ENCODE assay signal across 8 mouse cellular contexts in genomic region chr5:24100106-24100809, GRCm38 (mm10). TPM values are rescaled to one million over a fixed set of nuclear protein-coding genes. Genes with fewer than 3 reads are reported as not detected.
A peak's percentile ranks its signal among the peaks of the same experiment; 100 is the strongest.
DNase-seq lines count a peak whose midpoint lies in the region; ATAC-seq and TF ChIP-seq lines count a peak whose summit lies in the region.

Klhl7 (plus strand) TSS chr5:24100605.

- H3ac ChIP-seq in C2C12 (ENCODE audit: control insufficient read depth, insufficient read length, low read depth) = peak within 1 kb of the TSS; percentile 83

- peaks cover 21% of the 10 kb centered on the region for H3K79me2 ChIP-seq in C2C12 (ENCODE audit: control insufficient read depth, insufficient read depth)

- 1% methylated on average over 47 of the region's 47 CpGs for WGBS in heart, embryonic 11.5 days (ENCODE audit: insufficient replicate concordance)
- 2% methylated on average over 46 of the region's 47 CpGs for WGBS in kidney, embryonic 16.5 days
- WGBS in liver, embryonic 12.5 days (ENCODE audit: insufficient replicate concordance) = 2% methylated on average over 46 of the region's 47 CpGs
- 2% methylated on average over 47 of the region's 47 CpGs for WGBS in stomach, embryonic 15.5 days

- H3K9ac ChIP-seq in heart, embryonic 11.5 days (ENCODE audit: low read depth, low read length) = peak within 1 kb of the TSS; percentile 93
- peak within 1 kb of the TSS; percentile 86 for H3K9ac ChIP-seq in kidney, embryonic 16.5 days (replicated peaks; ENCODE audit: low read length)
- H3K9ac ChIP-seq in liver, embryonic 12.5 days = peak within 1 kb of the TSS; percentile 99
- H3K9ac ChIP-seq in stomach, embryonic 15.5 days = peak within 1 kb of the TSS; percentile 59

- no peak for TF ChIP-seq CTCF in C2C12 (IDR thresholded peaks at IDR 0.05; ENCODE audit: control insufficient read depth, insufficient read depth, insufficient read length)

- ATAC-seq in erythroblast, adult 5-6 weeks (replicated peaks; ENCODE audit: low FRiP score, poor library complexity, severe bottlenecking) = peak; percentile 80
- ATAC-seq in heart, embryonic 11.5 days (replicated peaks; ENCODE audit: insufficient number of reproducible peaks, low FRiP score, low TSS enrichment) = peak; percentile 95
- peak; percentile 97 for ATAC-seq in kidney, embryonic 16.5 days (ENCODE audit: low FRiP score, low TSS enrichment)
- peak; percentile 88 for ATAC-seq in liver, embryonic 12.5 days
- ATAC-seq in stomach, embryonic 15.5 days (ENCODE audit: insufficient read depth, low FRiP score, low read depth) = peak; percentile 95

- peaks cover 2% of the 10 kb centered on the region for H3K79me3 ChIP-seq in C2C12 (ENCODE audit: low read depth)

- peak within 1 kb of the TSS; percentile 72 for H3K4me2 ChIP-seq in heart, embryonic 11.5 days
- peak within 1 kb of the TSS; percentile 81 for H3K4me2 ChIP-seq in kidney, embryonic 16.5 days (replicated peaks; ENCODE audit: low read depth, low read length)
- H3K4me2 ChIP-seq in liver, embryonic 12.5 days = peak within 1 kb of the TSS; percentile 84
- peak within 1 kb of the TSS; percentile 66 for H3K4me2 ChIP-seq in stomach, embryonic 15.5 days

- H3K27ac ChIP-seq in heart, embryonic 11.5 days (ENCODE audit: low read depth, low read length) = peak within 1 kb of the TSS; percentile 78
- peak within 1 kb of the TSS; percentile 85 for H3K27ac ChIP-seq in kidney, embryonic 16.5 days (ENCODE audit: low read length)
- H3K27ac ChIP-seq in liver, embryonic 12.5 days = peak within 1 kb of the TSS; percentile 99
- H3K27ac ChIP-seq in stomach, embryonic 15.5 days = peak within 1 kb of the TSS; percentile 91

- H3K27me3 ChIP-seq in C2C12 (ENCODE audit: control insufficient read depth, insufficient read depth, insufficient read length) = no peaks in the 10 kb centered on the region
- no peaks in the 10 kb centered on the region for H3K27me3 ChIP-seq in heart, embryonic 11.5 days (ENCODE audit: control insufficient read depth, insufficient read depth, low read length)
- no peaks in the 10 kb centered on the region for H3K27me3 ChIP-seq in kidney, embryonic 16.5 days (ENCODE audit: insufficient read depth, low read length)
- peaks cover 4% of the 10 kb centered on the region for H3K27me3 ChIP-seq in liver, embryonic 12.5 days (replicated peaks)
- no peaks in the 10 kb centered on the region for H3K27me3 ChIP-seq in stomach, embryonic 15.5 days (replicated peaks)

- no peaks in the 10 kb centered on the region; the same call in 1 of the 2 replicates for H3K4me1 ChIP-seq in heart, embryonic 11.5 days (ENCODE audit: control insufficient read depth, insufficient read depth, low read length)
- H3K4me1 ChIP-seq in kidney, embryonic 16.5 days (ENCODE audit: insufficient read depth, low read length) = peaks cover 10% of the 10 kb centered on the region; the same call in 1 of the 2 replicates
- peaks cover 26% of the 10 kb centered on the region for H3K4me1 ChIP-seq in liver, embryonic 12.5 days
- H3K4me1 ChIP-seq in stomach, embryonic 15.5 days = no peaks in the 10 kb centered on the region

- peak; percentile 97 for DNase-seq in brain, adult 2 months (ENCODE audit: low read depth, low spot score)
- peak; percentile 63 to 76 for DNase-seq in natural killer cell, adult 2 months (ENCODE audit: low spot score in 2 of 2)

- H3K36me3 ChIP-seq in C2C12 (ENCODE audit: control insufficient read depth, insufficient read depth) = no peaks in the 10 kb centered on the region
- H3K36me3 ChIP-seq in heart, embryonic 11.5 days (ENCODE audit: control insufficient read depth, insufficient read depth, low read length) = no peaks in the 10 kb centered on the region
- no peaks in the 10 kb centered on the region for H3K36me3 ChIP-seq in kidney, embryonic 16.5 days (ENCODE audit: insufficient read depth, low read length)
- 0 out of 2 replicates have a peak, but pooled peaks cover 7% of the 10 kb centered on the region for H3K36me3 ChIP-seq in liver, embryonic 12.5 days
- H3K36me3 ChIP-seq in stomach, embryonic 15.5 days = no peaks in the 10 kb centered on the region

- H3K9me3 ChIP-seq in heart, embryonic 11.5 days (replicated peaks; ENCODE audit: control insufficient read depth, low read length) = no peaks in the 10 kb centered on the region
- H3K9me3 ChIP-seq in kidney, embryonic 16.5 days (ENCODE audit: low read length) = no peaks in the 10 kb centered on the region
- no peaks in the 10 kb centered on the region for H3K9me3 ChIP-seq in liver, embryonic 12.5 days (replicated peaks)
- H3K9me3 ChIP-seq in stomach, embryonic 15.5 days = no peaks in the 10 kb centered on the region

- H3K4me3 ChIP-seq in C2C12 (ENCODE audit: insufficient read depth, poor library complexity, severe bottlenecking) = peak within 1 kb of the TSS; percentile 48
- H3K4me3 ChIP-seq in heart, embryonic 11.5 days (ENCODE audit: low read depth, low read length) = peak within 1 kb of the TSS; percentile 83
- H3K4me3 ChIP-seq in kidney, embryonic 16.5 days (ENCODE audit: low read length) = peak within 1 kb of the TSS; percentile 86
- H3K4me3 ChIP-seq in liver, embryonic 12.5 days = peak within 1 kb of the TSS; percentile 90
- H3K4me3 ChIP-seq in stomach, embryonic 15.5 days (replicated peaks) = peak within 1 kb of the TSS; percentile 62

TF ChIP-seq in C2C12, 6 proteins besides CTCF, POLR2A, EP300 and RAD21:
- TF ChIP-seq CEBPB (IDR thresholded peaks at IDR 0.05; ENCODE audit: low read depth) (no peak), MYOD1 (IDR thresholded peaks at IDR 0.05; ENCODE audit: control insufficient read depth, insufficient read length, low read depth) (no peak), USF1 (IDR thresholded peaks at IDR 0.05; ENCODE audit: low read depth) (no peak), MYOG (IDR thresholded peaks at IDR 0.05; ENCODE audit: control insufficient read depth, extremely low read depth, insufficient read length) (no peak), MAX (IDR thresholded peaks at IDR 0.05) (no peak), FOSL1 (IDR thresholded peaks at IDR 0.05; ENCODE audit: insufficient read depth, low read length, poor library complexity, severe bottlenecking) (no peak)
TF ChIP-seq in C2C12: peak in this region for 0.

RNA-seq across cellular contexts. Expression of gene Klhl7, which starts in this region (rescaled TPM):
- 3.6 TPM for polyA plus RNA-seq in C2C12 (2012; fragmentation: generic; extraction: Trizol)
- total RNA-seq in erythroblast, adult 5-6 weeks (2015; ENCODE audit: low replicate concordance) = 129 and 174 TPM in 2 replicates
- total RNA-seq in erythroblast, adult 5-6 weeks (2017; ENCODE audit: low replicate concordance) = 149 and 157 TPM in 2 replicates
- polyA plus RNA-seq in heart, embryonic 11.5 days (2014; fragmentation: Nextera tagmentation; extraction: Ambion mirVana) = 39.0 and 50.4 TPM in 2 replicates
- 44.4 and 46.0 TPM in 2 replicates for polyA plus RNA-seq in kidney, embryonic 16.5 days (2015; fragmentation: Nextera tagmentation; extraction: Ambion mirVana)
- 25.7 and 27.9 TPM in 2 replicates for polyA plus RNA-seq in liver, embryonic 12.5 days (2016; fragmentation: Nextera tagmentation; extraction: Ambion mirVana)
- 47.3 and 47.6 TPM in 2 replicates for polyA plus RNA-seq in stomach, embryonic 15.5 days (2015; fragmentation: Nextera tagmentation; extraction: Ambion mirVana)

Comparison
In these comparisons a context has a peak if more than half of its experiments do, and no peak if none do; other contexts are left out.
1. Peak in every context shown above with its lines: DNase-seq, ATAC-seq, H3K4me3 ChIP-seq and H3K27ac ChIP-seq.